Mouse (Mus musculus): ENCODE measurements around the gene Olfr371. TPM values are rescaled to one million over a fixed set of nuclear protein-coding genes. Genes with fewer than 3 reads are reported as not detected.

The Olfr371 gene
- not detected in 2 replicates for polyA plus RNA-seq (2015; fragmentation: Nextera tagmentation; extraction: Ambion mirVana)

GRCm38 (mm10) chr8:85225688-85226087 is at the start of gene Olfr371:
Gene Olfr371 (plus strand): TSS chr8:85225988.
- 54% methylated on average over 1 of the region's 1 CpGs for WGBS

DNA sequence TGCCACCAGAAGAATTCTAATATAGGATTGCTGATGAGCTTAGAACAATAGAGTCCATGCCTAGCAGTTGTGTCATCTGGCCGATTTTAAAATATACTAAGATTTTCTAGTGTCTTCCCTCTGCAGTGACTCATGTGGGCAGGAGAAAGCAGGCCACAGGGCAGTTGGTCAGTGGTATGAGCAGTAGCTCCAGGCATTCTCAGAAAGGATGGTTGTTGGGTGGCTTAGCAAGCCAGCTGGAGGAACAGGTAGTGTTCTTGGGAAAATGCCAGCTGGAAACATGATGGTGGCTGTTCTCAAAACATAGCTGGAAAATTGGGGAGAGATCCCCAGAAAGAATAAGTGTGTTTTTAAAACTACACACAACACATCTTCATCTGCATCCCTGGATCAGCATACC is 33.4 kb upstream of the Olfr371 start:
- no peak for ATAC-seq
- H3K4me1 ChIP-seq (replicated peaks; ENCODE audit: control insufficient read depth, insufficient read depth, low read length), result no peaks in the 10 kb centered on the region
- H3K9ac ChIP-seq (replicated peaks; ENCODE audit: low read depth, low read length), result no peak overlapping the region
- H3K27me3 ChIP-seq (replicated peaks; ENCODE audit: control insufficient read depth, insufficient read depth, low read length), result no peaks in the 10 kb centered on the region
- H3K4me2 ChIP-seq (ENCODE audit: low read length), result no peak overlapping the region
- no peaks in the 10 kb centered on the region for H3K36me3 ChIP-seq (ENCODE audit: control insufficient read depth, insufficient read depth)
- no peaks in the 10 kb centered on the region for H3K9me3 ChIP-seq (ENCODE audit: control insufficient read depth, low read length)
- H3K27ac ChIP-seq (ENCODE audit: low read length), result no peak overlapping the region
- no peak overlapping the region for H3K4me3 ChIP-seq (replicated peaks; ENCODE audit: low read length)
- 97% methylated on average over 1 of the region's 1 CpGs for WGBS

More at GRCm38 (mm10) chr8:85225688-85226087, at the start of gene Olfr371:
- H3K4me3 ChIP-seq (replicated peaks; ENCODE audit: low read length), result no peak within 1 kb of the TSS
- no peak for ATAC-seq
- no peaks in the 10 kb centered on the region for H3K36me3 ChIP-seq (ENCODE audit: control insufficient read depth, insufficient read depth)
- H3K4me2 ChIP-seq (ENCODE audit: low read length), result no peak within 1 kb of the TSS
- no peak within 1 kb of the TSS for H3K9ac ChIP-seq (replicated peaks; ENCODE audit: low read depth, low read length)
- H3K4me1 ChIP-seq (replicated peaks; ENCODE audit: control insufficient read depth, insufficient read depth, low read length), result no peaks in the 10 kb centered on the region
- no peaks in the 10 kb centered on the region for H3K9me3 ChIP-seq (ENCODE audit: control insufficient read depth, low read length)
- H3K27me3 ChIP-seq (replicated peaks; ENCODE audit: control insufficient read depth, insufficient read depth, low read length), result no peaks in the 10 kb centered on the region
- no peak within 1 kb of the TSS for H3K27ac ChIP-seq (ENCODE audit: low read length)

- H3K27ac ChIP-seq (ENCODE audit: low read length), result no peak overlapping the region
- no peaks in the 10 kb centered on the region for H3K4me1 ChIP-seq (replicated peaks; ENCODE audit: control insufficient read depth, insufficient read depth, low read length)
- 84% methylated on average over 4 of the region's 4 CpGs for WGBS
- no peak overlapping the region for H3K4me2 ChIP-seq (ENCODE audit: low read length)
- H3K9ac ChIP-seq (replicated peaks; ENCODE audit: low read depth, low read length), result no peak overlapping the region
- H3K36me3 ChIP-seq (ENCODE audit: control insufficient read depth, insufficient read depth), result no peaks in the 10 kb centered on the region
- no peak overlapping the region for H3K4me3 ChIP-seq (replicated peaks; ENCODE audit: low read length)
- H3K9me3 ChIP-seq (ENCODE audit: control insufficient read depth, low read length), result no peaks in the 10 kb centered on the region
- no peak for ATAC-seq
- no peaks in the 10 kb centered on the region for H3K27me3 ChIP-seq (replicated peaks; ENCODE audit: control insufficient read depth, insufficient read depth, low read length)
Observed at GRCm38 (mm10) chr8:85220220-85220619, 5.6 kb upstream of the Olfr371 start.

- no peak overlapping the region for H3K4me3 ChIP-seq (replicated peaks; ENCODE audit: low read length)
- WGBS, result 53% methylated on average over 6 of the region's 6 CpGs
- no peak overlapping the region for H3K9ac ChIP-seq (replicated peaks; ENCODE audit: low read depth, low read length)
- H3K4me2 ChIP-seq (ENCODE audit: low read length), result no peak overlapping the region
- H3K9me3 ChIP-seq (ENCODE audit: control insufficient read depth, low read length), result no peaks in the 10 kb centered on the region
- H3K27ac ChIP-seq (ENCODE audit: low read length), result no peak overlapping the region
- no peaks in the 10 kb centered on the region for H3K36me3 ChIP-seq (ENCODE audit: control insufficient read depth, insufficient read depth)
- ATAC-seq, result no peak
- H3K4me1 ChIP-seq (replicated peaks; ENCODE audit: control insufficient read depth, insufficient read depth, low read length), result no peaks in the 10 kb centered on the region
- no peaks in the 10 kb centered on the region for H3K27me3 ChIP-seq (replicated peaks; ENCODE audit: control insufficient read depth, insufficient read depth, low read length)
Observed at GRCm38 (mm10) chr8:85220992-85221391, 4.8 kb upstream of the Olfr371 start.

DNA sequence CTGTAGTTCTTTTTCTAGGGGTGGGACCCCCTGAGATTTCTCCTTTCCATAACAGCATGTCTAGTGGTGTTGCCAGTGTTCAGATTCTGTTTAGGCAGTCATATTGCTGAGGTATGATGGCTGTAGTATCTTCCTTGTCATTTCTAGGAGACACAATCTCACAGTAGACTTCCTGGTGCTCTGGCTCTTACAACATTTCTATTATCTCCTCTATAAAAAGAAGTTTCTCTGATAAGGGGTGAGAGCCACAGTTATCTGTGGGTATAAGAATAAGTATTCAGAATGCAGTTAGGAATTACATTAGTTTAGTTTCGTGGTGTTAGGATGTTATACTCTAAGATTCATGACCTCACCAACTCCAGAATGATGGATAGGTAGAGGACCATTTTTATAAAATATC is 1.5 kb downstream of the Olfr371 start:
- Histone ChIP-seq H3K9me3 (ENCODE audit: control insufficient read depth, low read length) (no peaks in the 10 kb centered on the region), H3K4me3 (replicated peaks; ENCODE audit: low read length) (no peak overlapping the region), H3K4me2 (ENCODE audit: low read length) (no peak overlapping the region), H3K27me3 (replicated peaks; ENCODE audit: control insufficient read depth, insufficient read depth, low read length) (no peaks in the 10 kb centered on the region), H3K27ac (ENCODE audit: low read length) (no peak overlapping the region), H3K36me3 (ENCODE audit: control insufficient read depth, insufficient read depth) (no peaks in the 10 kb centered on the region), H3K4me1 (replicated peaks; ENCODE audit: control insufficient read depth, insufficient read depth, low read length) (no peaks in the 10 kb centered on the region), H3K9ac (replicated peaks; ENCODE audit: low read depth, low read length) (no peak overlapping the region)
- ATAC-seq, result no peak
- WGBS, result 70% methylated on average over 1 of the region's 1 CpGs

Other genes with a start within 250 kb of the Olfr371 start
- gene Junb, start 247.3 kb upstream of the Olfr371 start, polyA plus RNA-seq (2015; fragmentation: Nextera tagmentation; extraction: Ambion mirVana), result 7.6 and 8.2 TPM in 2 replicates
- 31.3 and 39.8 TPM in 2 replicates for gene Hook2, start 235.4 kb upstream of the Olfr371 start, polyA plus RNA-seq (2015; fragmentation: Nextera tagmentation; extraction: Ambion mirVana)
- not detected in 2 replicates for gene Best2, start 211.5 kb upstream of the Olfr371 start, polyA plus RNA-seq (2015; fragmentation: Nextera tagmentation; extraction: Ambion mirVana)
- 144 and 153 TPM in 2 replicates for gene Asna1, start 200.7 kb upstream of the Olfr371 start, polyA plus RNA-seq (2015; fragmentation: Nextera tagmentation; extraction: Ambion mirVana)
- gene Trir, start 199.2 kb upstream of the Olfr371 start, polyA plus RNA-seq (2015; fragmentation: Nextera tagmentation; extraction: Ambion mirVana), result 108 and 110 TPM in 2 replicates
- gene Tnpo2, start 189.1 kb upstream of the Olfr371 start, polyA plus RNA-seq (2015; fragmentation: Nextera tagmentation; extraction: Ambion mirVana), result 72.8 and 83.4 TPM in 2 replicates
- gene Fbxw9, start 165.9 kb upstream of the Olfr371 start, polyA plus RNA-seq (2015; fragmentation: Nextera tagmentation; extraction: Ambion mirVana), result 61.7 and 78.3 TPM in 2 replicates
- gene Gm5741, start 158.0 kb upstream of the Olfr371 start, polyA plus RNA-seq (2015; fragmentation: Nextera tagmentation; extraction: Ambion mirVana), result 0.84 TPM in 1 of 2 replicates, not detected in the other
- 87.2 and 98.7 TPM in 2 replicates for gene Dhps, start 154.2 kb upstream of the Olfr371 start, polyA plus RNA-seq (2015; fragmentation: Nextera tagmentation; extraction: Ambion mirVana)
- 129 and 133 TPM in 2 replicates for gene Wdr83os, start 145.2 kb upstream of the Olfr371 start, polyA plus RNA-seq (2015; fragmentation: Nextera tagmentation; extraction: Ambion mirVana)
- 53.1 and 61.1 TPM in 2 replicates for gene Wdr83, start 144.7 kb upstream of the Olfr371 start, polyA plus RNA-seq (2015; fragmentation: Nextera tagmentation; extraction: Ambion mirVana)
- gene Man2b1, start 142.7 kb upstream of the Olfr371 start, polyA plus RNA-seq (2015; fragmentation: Nextera tagmentation; extraction: Ambion mirVana), result 15.6 and 17.7 TPM in 2 replicates
- 3.4 and 3.8 TPM in 2 replicates for gene Zfp791, start 102.9 kb upstream of the Olfr371 start, polyA plus RNA-seq (2015; fragmentation: Nextera tagmentation; extraction: Ambion mirVana)
- not detected in 2 replicates for gene Cks1brt, start 74.1 kb upstream of the Olfr371 start, polyA plus RNA-seq (2015; fragmentation: Nextera tagmentation; extraction: Ambion mirVana)
- gene Orc6, start 73.6 kb downstream of the Olfr371 start, polyA plus RNA-seq (2015; fragmentation: Nextera tagmentation; extraction: Ambion mirVana), result 83.1 and 83.4 TPM in 2 replicates
- gene Vps35, start 73.8 kb downstream of the Olfr371 start, polyA plus RNA-seq (2015; fragmentation: Nextera tagmentation; extraction: Ambion mirVana), result 202 and 223 TPM in 2 replicates
- 0.12 and 0.15 TPM in 2 replicates for gene Mylk3, start 160.4 kb downstream of the Olfr371 start, polyA plus RNA-seq (2015; fragmentation: Nextera tagmentation; extraction: Ambion mirVana)
- gene 4921524J17Rik, start 206.8 kb downstream of the Olfr371 start, polyA plus RNA-seq (2015; fragmentation: Nextera tagmentation; extraction: Ambion mirVana), result 71.5 and 83.9 TPM in 2 replicates

Data from forebrain, embryonic 16.5 days (tissue).